Mouse (Mus musculus): ENCODE results near the gene Hoxa6.

Hoxa6 gene

DNA sequence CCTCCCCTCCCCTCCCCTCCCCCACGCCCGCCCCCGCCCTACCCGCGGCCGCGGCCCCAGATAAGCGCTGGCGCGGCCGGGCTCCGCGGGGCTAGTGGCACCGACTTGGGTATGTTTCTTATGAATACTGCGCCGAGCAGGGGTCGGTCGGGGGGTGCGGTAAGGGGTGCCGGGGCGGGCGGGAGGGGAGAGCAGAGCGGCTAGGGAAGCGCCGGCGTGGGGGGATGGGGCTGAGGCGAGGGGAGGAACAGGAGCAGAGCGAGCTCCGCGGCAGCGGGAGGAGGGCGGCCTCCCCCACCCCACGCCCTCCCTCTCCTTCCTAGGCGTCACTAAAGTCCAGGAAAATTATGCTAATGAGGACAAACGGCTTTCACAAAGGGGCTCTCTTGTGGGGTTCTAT lies 32.7 kb downstream of the Hoxa6 start:
- no peak for DNase-seq

DNA sequence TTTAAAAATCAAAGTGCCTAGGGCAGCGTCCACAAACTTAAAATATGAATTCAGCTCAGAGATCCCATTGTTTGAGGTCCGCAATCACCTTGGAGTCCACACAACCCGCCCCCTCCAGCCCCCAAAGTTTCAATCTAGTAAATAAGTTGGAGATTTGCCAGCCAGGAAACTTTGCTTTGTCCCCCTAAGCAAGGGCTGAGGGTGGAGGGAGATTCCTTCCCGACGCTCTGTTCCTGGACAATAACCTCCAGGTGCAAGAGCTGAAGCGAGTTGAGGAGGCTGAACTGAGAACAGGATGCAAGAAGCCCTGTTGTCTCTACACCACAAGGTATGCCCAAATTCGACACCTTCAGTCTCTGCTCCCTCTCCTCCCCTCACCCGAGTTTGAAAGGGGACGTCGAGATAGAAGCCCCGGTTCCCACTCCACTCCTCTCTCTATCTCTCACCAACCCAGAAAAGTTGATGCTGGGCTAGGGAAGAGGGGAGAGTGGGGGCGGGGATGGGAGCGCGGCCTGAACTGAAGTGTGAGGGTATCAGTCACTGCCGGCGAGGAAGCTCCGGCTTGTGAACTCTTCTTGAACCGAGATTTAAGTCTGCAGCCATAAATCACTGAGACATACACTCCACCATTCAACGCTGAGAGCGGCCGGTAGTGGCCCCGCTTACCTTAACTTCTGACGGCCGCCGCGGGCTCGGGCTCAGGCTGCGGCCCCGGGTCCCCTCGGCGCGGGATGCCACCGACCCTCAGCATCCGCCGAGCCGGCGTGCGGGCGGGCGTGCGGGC lies 33.4 kb downstream of the Hoxa6 start:
- no peak for DNase-seq

DNA sequence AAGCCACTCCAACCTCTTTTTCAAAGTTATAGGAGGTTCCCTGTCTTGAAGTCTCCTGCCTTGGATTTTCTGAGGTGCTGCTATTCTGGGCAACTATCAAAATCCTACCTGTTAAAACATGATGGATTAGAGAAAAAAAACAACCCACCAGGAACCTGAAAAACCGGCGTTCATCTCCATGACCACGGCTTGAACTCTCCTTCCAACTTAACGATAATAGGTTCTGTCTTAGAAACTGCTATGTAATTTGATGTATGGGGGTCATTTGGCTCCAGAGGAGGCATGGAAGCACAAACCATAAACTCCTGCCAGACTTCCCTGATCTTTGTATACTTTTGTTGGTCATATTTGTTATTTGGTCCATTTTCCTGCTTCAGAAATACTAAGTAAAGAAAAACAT lies 34.9 kb downstream of the Hoxa6 start:
- no peak for DNase-seq

DNA sequence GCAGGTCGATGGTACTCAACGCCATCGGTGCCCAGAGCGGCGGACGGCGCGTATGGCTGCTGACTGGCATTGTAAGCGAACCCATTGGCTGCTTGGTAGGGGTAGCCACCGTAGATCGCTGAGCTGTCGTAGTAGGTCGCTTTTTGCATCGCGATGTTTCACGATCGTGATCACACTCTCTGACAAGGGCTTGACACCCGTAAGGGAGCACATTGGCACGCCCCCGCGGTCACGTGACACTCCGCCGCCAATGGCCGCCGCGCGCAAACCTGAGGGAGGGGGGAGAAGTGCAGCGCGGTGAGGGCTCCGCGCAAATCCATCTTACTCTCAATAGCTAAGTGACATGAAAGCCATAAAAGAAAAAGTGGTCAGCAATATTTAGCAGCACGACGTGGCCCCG lies 36.0 kb downstream of the Hoxa6 start:
- peak; percentile 92 to 94 for DNase-seq

DNA sequence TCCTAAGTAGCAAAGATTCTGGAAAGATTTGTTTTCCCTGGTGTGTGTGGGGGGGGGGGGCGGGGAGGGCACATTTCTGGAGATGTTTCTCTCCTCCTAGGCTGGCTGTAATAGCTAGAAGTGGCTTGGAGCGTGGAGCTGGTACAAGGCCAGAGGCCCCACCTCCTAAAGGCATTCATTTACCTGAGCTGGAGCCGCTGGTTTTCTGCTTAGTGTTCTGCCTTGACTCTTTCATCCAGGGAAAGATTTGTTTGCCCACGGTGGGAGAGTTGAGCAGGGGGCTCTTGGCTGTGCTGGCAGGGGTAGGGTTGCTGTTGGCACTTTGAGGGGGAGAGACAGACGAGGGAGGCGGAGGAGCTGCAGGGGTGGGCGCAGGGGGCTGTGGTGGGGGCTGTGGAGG lies 36.6 kb downstream of the Hoxa6 start:
- DNase-seq, result no peak

DNA sequence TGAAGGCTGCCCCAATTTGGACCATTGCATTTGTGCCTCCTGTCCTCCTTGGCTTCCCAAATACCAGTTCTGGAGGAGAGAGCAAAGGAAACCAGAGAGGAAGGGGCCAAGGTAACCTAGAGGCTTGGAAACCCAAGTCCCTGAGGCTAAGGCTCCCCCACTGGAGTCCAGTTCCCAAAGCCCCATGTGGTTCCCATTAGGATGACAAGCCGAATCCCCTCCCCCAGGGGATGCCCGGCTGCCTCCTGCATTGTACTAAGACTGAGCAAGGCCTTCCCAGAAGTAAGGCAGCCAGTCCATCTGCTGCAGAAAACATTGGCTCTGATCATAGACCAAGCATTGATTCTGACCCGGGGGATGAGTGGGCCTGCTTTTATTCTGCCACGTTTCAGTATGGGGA lies 37.2 kb downstream of the Hoxa6 start:
- no peak for DNase-seq

DNA sequence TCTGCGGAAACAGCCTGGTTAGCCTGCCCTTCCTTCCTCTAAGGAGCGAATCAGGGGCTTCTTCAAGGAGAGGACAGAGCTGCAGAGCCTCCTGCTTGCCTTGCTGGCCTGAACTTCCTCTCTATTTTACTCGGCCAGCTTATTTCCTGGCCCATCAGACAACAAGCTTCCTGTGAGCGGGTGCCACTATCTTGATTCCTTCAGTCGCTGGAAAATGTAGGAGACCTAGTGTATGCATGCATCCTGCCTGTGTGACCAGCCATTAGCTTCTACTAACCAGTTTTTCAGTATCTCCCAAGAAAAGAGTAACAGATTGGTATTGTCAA lies 37.7 kb downstream of the Hoxa6 start:
- no peak for DNase-seq

DNA sequence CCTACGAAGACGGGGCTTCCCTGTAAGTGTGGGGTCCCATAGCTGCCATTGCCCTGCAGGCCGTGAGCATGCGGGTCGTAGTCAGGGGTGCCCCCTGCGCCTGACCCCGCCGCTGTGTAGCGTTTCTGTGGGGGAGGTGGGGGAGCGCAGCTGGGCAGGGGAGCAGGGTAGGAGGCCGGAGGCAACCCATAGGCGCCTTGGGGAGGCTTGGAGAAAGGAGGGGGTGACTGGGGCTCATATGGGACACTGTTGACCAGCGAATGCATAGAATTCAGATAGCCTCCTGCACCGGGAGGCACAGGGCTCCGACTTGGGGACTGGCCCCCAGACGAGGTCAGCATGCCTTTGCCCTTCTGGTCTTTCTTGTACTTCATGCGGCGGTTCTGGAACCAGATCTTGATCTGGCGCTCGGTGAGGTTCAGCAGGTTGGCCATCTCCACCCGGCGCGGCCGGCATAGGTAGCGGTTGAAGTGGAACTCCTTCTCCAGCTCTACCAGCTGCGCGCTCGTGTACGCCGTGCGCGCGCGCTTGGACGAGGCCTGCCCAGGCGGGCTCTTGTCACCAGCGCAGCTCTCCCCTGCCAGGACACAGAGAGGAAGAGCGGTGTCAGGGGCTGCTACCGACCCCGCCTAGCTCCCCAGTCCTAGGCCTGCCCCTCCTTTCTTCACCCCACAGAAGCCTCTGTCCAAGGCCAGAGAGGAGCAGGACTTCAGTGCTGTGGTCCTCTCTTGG lies 38.2 kb downstream of the Hoxa6 start:
- DNase-seq, result no peak

DNA sequence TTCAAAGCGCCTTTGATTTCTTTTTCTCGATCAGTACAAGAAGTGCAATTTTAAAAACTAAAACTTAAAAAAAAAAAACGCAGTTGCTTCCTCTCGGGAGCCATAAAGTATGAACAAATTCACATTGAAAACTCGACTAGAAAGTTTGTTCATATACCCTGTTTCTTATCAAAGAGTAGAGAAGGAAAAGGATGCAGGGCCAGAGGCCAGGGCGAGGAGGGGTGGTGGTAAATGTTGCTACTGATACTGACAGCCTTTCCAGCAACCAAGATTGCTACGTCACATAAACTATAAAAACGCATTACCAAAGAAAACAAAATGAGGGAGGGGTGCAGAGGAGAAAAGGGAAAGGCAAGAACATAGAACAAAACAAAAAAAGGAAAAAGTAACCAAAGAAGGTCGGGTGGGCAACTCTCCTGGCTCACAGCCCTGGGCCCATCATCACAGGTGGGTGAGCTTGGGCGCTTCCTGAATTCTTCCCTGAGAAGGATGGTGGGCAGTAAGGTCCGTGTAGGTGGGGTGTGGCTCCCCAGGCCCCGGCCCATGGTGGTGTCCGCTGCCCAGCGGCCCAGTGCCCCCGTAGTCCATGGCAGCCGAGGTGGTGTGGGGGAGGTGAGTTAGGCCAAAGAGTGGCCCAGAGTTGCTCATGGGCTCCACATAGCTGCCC lies 38.9 kb downstream of the Hoxa6 start:
- DNase-seq, result no peak

DNA sequence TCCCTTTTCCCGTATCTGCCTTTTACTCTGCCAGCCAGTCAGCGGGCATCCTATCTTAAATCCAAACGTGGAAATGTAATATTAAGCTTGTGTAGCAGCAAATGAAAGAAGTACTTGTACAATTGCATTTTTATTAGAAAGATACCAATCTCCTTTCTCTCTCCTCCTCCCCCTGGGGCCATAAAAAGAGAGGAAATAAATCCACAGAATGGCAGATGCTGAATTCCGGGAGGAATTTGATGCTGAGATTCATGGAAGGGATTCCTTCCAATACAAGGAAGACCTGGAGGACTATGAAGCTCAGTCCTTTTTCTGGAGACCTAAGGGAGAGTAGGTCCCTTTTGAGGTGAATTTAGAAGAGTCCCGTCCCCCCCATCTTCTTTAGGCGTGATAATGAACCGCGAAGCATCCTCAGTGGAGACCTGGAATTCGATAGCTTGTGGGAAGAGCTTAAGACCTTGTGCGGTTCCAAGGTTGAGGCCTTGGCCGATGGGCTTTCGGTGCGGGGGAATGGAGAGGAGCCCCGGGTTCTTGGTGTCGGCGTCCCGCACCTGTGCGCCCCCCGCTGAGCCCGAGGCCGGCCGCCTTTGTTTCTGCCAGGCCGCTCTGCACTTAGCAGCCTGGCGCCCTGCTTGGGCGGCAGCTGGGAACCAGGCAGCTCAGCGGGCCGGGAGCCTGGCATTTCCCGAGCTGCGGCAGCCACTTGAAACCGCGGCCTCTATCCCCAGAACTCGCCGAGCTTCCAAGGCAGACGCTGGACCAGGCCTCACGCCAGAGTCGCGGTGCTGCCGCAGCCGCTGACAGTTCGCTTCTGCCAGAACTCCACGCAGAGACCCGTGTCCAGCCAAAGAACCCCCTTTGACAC lies 40.1 kb downstream of the Hoxa6 start:
- no peak for DNase-seq

DNA sequence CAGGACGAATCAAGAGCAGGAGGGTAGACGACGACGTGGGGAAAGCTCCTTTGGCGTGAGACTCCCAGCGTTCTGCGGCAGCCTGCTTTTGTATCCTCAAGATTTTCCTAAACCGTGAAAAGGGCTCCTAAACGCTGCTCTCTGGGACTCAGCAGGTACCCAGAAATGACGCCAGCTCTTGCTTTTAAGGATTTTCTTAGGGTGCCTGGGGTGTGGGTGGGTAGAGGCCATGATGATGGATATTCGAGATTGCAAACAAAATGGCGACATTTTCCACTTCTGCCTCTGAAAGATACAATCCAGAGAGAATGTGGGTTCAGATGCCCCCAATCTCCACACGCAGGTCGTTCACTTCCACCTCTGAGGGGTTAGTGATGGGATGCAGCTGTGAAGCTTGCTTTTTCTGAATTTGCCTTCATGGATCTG lies 40.8 kb downstream of the Hoxa6 start:
- no peak for DNase-seq

DNA sequence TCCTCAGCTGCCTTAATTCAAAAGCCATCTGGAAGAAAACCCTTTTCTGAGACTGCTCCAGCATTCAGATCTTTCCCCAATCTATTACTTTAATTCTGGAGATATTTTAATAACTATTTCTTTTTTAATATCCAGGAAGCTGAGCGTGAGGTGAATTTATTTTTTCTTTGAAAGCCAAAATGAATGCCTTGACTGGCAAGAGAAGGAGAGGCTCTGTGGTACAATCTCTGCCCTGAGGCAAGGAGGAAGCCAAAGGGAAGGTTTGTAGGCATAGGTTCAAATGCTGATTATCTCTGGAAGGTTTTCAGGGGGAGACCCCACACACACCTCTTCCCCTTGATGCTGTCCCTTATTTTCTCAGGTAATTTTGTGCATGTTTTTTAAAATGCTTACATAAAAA lies 41.3 kb downstream of the Hoxa6 start:
- no peak for DNase-seq

DNA sequence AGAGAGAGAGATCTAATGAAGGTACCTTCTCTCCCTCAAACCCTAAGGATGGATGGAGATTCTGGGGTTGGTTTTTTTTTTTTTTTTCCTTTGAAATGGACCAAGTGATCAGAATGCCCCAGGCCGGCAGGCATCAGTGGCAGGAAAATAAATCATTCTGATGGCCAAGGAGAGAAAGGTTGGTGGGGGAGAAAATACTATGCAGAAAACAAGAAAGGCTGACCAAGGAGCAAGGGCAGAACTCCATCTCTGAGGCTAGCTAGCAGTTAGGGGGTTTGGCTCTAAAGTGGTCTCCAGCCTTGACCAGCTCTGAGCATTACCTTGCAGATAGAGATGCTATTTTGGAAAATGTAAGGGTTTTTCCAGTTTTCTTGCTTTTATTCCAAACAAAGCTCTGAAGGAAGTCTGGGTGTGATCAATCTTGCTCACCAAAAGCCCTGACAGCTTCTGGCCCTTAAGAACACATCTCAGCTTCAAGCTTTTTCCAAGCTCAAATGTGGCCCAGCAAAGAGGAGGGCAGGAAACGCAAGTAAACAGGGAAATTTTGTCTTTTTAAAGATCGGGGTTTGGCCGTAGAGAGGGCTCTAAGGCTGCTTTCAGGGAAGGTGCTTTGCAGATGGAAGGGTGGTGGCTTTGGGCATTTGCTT lies 42.0 kb downstream of the Hoxa6 start:
- DNase-seq, result no peak

DNA sequence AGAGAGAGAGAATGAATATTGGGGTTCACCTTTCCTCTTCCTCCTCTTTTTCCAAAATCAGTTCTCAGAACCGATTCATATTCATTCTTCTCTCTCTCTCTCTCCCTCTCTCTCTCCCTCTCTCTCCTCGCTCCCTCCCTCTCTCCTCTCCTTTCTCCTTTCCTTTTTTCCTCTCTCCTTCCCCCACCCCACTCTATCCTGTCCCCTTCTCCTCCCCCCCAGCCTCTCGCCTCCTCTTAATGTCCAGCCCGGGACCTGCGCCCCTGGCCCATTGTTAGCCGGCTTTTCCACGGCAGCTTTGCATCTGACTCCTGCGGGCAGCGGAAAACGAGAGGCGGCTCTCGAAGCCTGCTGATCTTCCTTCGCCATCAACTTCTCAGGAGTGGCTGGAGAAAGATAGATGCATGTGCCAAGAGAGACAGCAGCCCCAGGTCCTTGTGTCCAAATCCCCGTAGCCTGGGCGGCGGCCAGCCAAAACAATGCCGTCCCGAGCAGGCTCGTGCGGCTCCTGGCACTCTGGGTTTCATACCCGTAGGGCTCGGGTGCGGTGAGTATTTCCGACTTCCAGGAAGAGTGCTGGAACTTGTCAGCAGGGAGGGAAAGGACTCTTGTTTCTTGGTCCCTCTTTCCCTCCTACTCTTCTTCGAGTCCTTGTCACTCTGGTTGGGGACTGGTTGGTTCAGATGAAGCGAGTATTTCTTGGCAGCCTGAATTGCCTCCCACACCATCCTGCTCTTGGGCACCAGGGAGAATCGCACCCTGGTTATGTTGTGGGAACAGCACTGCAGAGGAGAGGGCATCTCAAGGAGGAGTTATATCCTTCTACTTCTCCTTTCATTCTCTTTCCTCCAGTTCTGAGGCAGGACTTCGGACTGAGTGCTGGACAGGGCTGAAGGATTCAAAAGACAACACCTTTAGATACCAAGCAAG lies 42.8 kb downstream of the Hoxa6 start:
- DNase-seq, result peak in 1 of 2 experiments; percentile 30

DNA sequence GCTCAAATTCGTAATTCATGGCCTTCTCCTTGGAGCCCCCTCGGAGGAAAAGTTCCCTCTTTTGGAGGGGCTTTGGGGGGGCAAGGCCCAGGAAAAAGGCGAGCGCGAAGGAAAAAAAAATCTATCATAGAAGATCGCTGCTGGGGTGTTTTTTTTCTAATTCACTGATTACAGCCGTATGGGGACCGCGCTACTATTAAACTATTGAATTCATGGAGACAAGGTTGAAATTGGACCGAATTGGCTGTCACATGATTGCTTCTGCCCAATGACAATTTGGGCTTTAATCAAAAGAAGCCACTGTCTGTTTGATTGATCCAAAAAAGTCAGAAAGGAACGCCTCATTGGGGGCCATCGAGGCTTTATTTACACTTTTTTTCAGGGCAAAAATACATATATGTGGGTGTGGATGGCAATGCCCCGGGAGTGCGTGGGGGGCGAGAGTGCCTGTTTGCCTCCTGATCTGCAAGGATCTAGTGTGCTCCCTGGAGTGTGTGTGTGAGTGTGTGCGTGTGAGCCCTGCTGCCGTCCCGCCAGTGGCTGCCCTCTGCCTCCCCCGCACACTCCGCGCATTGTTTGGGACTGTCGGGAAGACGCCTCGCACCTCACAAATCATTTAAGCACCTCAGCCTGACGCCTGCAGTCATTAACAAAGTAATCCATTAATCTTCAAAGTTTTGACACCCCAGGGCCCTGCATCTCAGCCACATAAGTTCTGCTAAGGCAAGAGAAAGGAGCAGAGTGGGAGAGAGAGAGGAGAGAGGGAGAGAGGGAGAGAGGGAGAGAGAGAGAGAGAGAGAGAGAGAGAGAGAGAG lies 43.7 kb downstream of the Hoxa6 start, which contains the start of gene Hoxa2:
TSS of gene Hoxa2 (minus strand) at position 206 of the 815 bp plus-strand sequence.
- DNase-seq, result no peak

DNA sequence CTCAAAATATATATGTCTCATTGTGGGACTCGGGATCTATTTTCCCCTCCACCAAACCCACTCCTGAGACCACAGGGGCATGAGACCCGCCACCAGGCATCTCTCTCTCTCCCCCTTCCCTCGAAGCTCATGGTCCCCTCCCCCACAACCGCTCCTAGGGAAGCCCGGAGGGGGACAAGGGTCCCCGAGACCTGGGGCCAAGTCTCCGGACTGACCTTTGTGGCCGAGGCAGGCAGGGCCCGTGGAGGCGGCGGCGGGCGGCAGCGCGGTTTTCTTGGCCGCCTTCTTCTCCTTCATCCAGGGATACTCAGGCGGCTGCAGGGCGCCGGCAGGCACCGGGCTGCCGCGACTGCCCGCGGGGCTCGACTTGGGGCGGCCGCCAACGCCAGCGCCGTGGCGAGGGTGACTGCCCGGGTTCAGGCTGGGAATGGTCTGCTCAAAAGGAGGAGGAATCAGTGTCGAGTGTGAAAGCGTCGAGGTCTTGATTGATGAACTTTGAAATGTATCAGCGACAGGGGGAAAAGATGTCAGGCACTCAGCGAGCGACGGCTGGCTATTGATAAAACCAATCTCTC lies 44.4 kb downstream of the Hoxa6 start:
- DNase-seq, result no peak

DNA sequence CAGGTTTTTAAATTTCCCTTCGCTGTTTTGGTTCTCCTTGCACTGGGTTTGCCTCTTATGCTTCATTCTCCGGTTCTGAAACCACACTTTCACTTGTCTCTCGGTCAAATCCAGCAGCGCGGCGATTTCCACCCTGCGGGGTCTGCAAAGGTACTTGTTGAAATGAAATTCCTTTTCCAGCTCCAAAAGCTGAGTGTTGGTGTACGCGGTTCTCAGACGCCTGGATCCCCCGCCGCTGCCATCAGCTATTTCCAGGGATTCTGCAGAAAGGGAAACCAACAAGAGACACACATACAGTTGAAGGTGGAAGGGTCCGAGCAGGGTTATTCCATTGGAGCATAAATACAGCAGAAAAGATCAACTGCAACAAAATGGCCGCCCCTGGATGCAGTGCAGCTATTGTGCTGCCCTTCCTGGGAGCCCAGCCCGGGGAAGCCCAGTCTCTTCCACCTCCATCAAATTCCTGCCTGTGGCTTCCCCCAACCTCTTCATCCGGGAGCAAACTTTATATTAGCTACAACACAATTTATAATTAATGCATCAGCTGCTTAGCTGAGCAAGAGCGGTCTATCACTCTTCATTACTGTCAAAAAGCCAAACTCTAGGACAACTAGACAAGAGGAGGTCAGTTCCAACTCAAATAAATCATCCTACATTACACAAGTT lies 45.0 kb downstream of the Hoxa6 start:
- DNase-seq, result no peak

DNA sequence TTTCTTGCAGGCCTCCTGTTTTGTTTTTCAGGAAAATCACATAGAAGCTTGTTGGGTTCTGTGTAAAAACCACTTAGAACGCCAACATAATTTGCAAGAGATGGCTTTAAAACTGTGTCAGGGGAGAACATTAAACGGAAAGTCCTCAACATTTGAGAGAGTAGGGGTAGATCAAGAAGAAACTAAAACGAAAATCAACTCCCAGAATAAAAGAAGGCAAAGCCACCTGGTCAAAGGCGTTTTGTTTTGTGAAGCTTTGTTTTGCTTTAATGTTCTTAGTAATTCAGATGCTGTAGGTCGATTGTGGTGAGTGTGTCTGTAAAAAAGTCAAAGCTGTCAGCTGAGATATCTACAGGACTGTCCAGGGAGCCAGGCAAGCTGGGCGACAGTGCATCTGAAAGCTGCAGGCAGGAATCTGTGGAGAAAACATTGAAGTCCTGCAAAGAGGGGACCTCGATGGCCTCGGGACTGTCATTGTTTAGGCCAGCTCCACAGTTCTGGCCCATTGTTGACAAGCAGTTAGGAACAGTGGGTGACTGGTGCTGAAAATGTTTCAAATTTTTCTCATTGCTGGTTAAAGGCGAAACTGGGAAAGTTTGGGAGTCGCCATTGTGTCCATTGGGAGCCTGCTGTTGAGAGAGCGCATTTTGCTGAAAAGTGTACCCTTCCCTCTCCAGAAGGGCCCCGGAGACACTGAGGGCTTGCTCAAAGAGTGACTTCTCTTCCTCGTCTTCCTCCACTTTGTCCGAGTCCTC lies 45.7 kb downstream of the Hoxa6 start:
- no peak for DNase-seq

DNA sequence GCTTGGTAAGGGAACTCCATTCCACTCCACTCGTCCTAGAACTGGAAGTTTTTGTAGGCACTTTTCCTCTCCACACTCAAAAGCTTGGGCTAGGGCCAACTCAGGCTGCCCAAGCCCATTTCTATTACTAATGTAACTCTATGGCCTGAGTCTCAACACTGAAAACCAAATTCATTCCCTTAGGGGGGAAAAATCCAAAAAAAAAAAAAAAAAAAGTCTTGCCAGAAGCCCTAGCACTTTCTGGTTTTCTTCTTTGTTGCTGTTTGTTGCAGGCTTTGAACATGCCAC lies 46.5 kb downstream of the Hoxa6 start:
- DNase-seq, result no peak

All from kidney, adult 8-10 months (tissue).